Comparison of ENCODE assay signal across 10 mouse cellular contexts in genomic region chr14:55146829-55147401, GRCm38 (mm10). TPM values are rescaled to one million over a fixed set of nuclear protein-coding genes. Genes with fewer than 3 reads are reported as not detected.
DNase-seq lines count a peak whose midpoint lies in the region; ATAC-seq and TF ChIP-seq lines count a peak whose summit lies in the region.
"Had no signal": no experiment of that assay in that cellular context is flagged by ENCODE, and none has a peak within 500 bp of the region (broad histone marks: within the 10 kb centered on the region; RNA-seq: fewer than 3 reads in every experiment).

No protein-coding gene starts in this region.

- H3K4me3 ChIP-seq in bone marrow, adult 2 months (replicated peaks; ENCODE audit: control insufficient read depth, low read depth, low read length): peak overlapping the region; percentile 25
- H3K4me3 ChIP-seq in forebrain, embryonic 14.5 days (ENCODE audit: low read depth, low read length): no peak overlapping the region
- no peak overlapping the region for H3K4me3 ChIP-seq in midbrain, embryonic 16.5 days (ENCODE audit: low read depth, low read length)
- H3K4me3 ChIP-seq: midbrain, embryonic 12.5 days had no signal

- no peaks in the 10 kb centered on the region; the same call in 1 of the 2 replicates for H3K4me1 ChIP-seq in bone marrow, adult 2 months (ENCODE audit: control insufficient read depth, insufficient read depth, low read length)
- no peaks in the 10 kb centered on the region for H3K4me1 ChIP-seq in forebrain, embryonic 14.5 days (ENCODE audit: control insufficient read depth, insufficient read depth, low read length)
- peaks cover 17% of the 10 kb centered on the region for H3K4me1 ChIP-seq in midbrain, embryonic 16.5 days (ENCODE audit: control insufficient read depth, insufficient read depth, low read length)

- H3K9ac ChIP-seq in forebrain, embryonic 14.5 days (ENCODE audit: low read length): no peak overlapping the region
- H3K9ac ChIP-seq in midbrain, embryonic 16.5 days (ENCODE audit: low read depth, low read length): no peak overlapping the region
- H3K9ac ChIP-seq: midbrain, embryonic 12.5 days had no signal

- TF ChIP-seq CTCF in bone marrow, adult 2 months (IDR thresholded peaks at IDR 0.05; ENCODE audit: control insufficient read depth, insufficient read depth, low read length): no peak

- no peak overlapping the region for H3K4me2 ChIP-seq in forebrain, embryonic 14.5 days (ENCODE audit: low read length)
- no peak overlapping the region for H3K4me2 ChIP-seq in midbrain, embryonic 16.5 days (ENCODE audit: low read length)
- H3K4me2 ChIP-seq: midbrain, embryonic 12.5 days had no signal

- peak; percentile 60 for DNase-seq in left cerebral cortex, postnatal 4 days
- no peak for DNase-seq in left cerebral cortex, postnatal 25 days (ENCODE audit: low spot score in 2 of 2)
- DNase-seq in gastrocnemius, postnatal 36 days: peak; percentile 48 to 64
- DNase-seq in forebrain, embryonic 14.5 days (ENCODE audit: low spot score): no peak
- DNase-seq in T-cell, adult 2 months (ENCODE audit: low spot score): no peak

- intact Hi-C loops in left cerebral cortex, postnatal 4 days (cut with DNase I): no loop called here
- intact Hi-C loops in left cerebral cortex, postnatal 25 days (cut with DNase I): loop anchor here (5.0 to 10.0 kb wide), 3 partner anchors 290 to 388 kb away; partner anchors contain the start of gene Dhrs4
- intact Hi-C loops in gastrocnemius, postnatal 36 days (cut with DNase I): no loop called here

- no peaks in the 10 kb centered on the region for H3K36me3 ChIP-seq in forebrain, embryonic 14.5 days (ENCODE audit: control insufficient read depth, insufficient read depth, low read length)
- H3K36me3 ChIP-seq in midbrain, embryonic 16.5 days (ENCODE audit: control insufficient read depth, insufficient read depth, low read length): no peaks in the 10 kb centered on the region
- H3K36me3 ChIP-seq: midbrain, embryonic 12.5 days had no signal

- no peak for TF ChIP-seq POLR2A in bone marrow, adult 2 months (IDR thresholded peaks at IDR 0.05; ENCODE audit: borderline replicate concordance, control insufficient read depth, low read depth, low read length)

- no peak overlapping the region for H3K27ac ChIP-seq in bone marrow, adult 2 months (ENCODE audit: control insufficient read depth, insufficient read depth, low read depth, low read length, poor library complexity)
- H3K27ac ChIP-seq in forebrain, embryonic 14.5 days (ENCODE audit: low read depth, low read length): no peak overlapping the region
- no peak overlapping the region for H3K27ac ChIP-seq in midbrain, embryonic 16.5 days (ENCODE audit: low read length)
- H3K27ac ChIP-seq: midbrain, embryonic 12.5 days had no signal

- H3K27me3 ChIP-seq in forebrain, embryonic 14.5 days (replicated peaks; ENCODE audit: control insufficient read depth, insufficient read depth, low read length): no peaks in the 10 kb centered on the region
- no peaks in the 10 kb centered on the region for H3K27me3 ChIP-seq in midbrain, embryonic 16.5 days (ENCODE audit: control insufficient read depth, insufficient read depth, low read depth, low read length)

- 19% methylated on average over 12 of the region's 12 CpGs for WGBS in bone marrow, adult 2 months
- 88% methylated on average over 12 of the region's 12 CpGs for WGBS in forebrain, embryonic 14.5 days
- 91% methylated on average over 12 of the region's 12 CpGs for WGBS in midbrain, embryonic 16.5 days

- peak; percentile 92 for ATAC-seq in megakaryocyte, adult 5-6 weeks (ENCODE audit: poor library complexity, severe bottlenecking)
- no peak for ATAC-seq in forebrain, embryonic 14.5 days
- ATAC-seq in midbrain, embryonic 16.5 days: no peak
- ATAC-seq: Patski had no signal

- H3K9me3 ChIP-seq in forebrain, embryonic 14.5 days (replicated peaks; ENCODE audit: control insufficient read depth, low read length): no peaks in the 10 kb centered on the region
- no peaks in the 10 kb centered on the region for H3K9me3 ChIP-seq in midbrain, embryonic 16.5 days (replicated peaks; ENCODE audit: control insufficient read depth, low read length, poor library complexity, severe bottlenecking)
- H3K9me3 ChIP-seq: midbrain, embryonic 12.5 days had no signal

RNA-seq across cellular contexts. Expression of gene Jph4, which starts 30.2 kb away (rescaled TPM):
- total RNA-seq in left cerebral cortex, postnatal 4 days (2021): 100 to 1,000 TPM; 366 to 399 TPM
- total RNA-seq in left cerebral cortex, postnatal 25 days (2021): 100 to 1,000 TPM; 317 to 338 TPM
- not detected in 2 replicates for polyA plus RNA-seq in bone marrow, adult 2 months (2011; ENCODE audit: insufficient read depth, insufficient read length, low replicate concordance, missing spikeins)
- total RNA-seq in gastrocnemius, postnatal 36 days (2021): under 1 TPM; 0.17 to 0.23 TPM
- not detected in 2 replicates for total RNA-seq in megakaryocyte, adult 5-6 weeks (2015)
- total RNA-seq in megakaryocyte, adult 5-6 weeks (2017): not detected in 2 replicates
- 24.1 and 28.9 TPM in 2 replicates for polyA plus RNA-seq in forebrain, embryonic 14.5 days (2014; fragmentation: Nextera tagmentation; extraction: Ambion mirVana)
- 37.3 and 40.3 TPM in 2 replicates for polyA plus RNA-seq in midbrain, embryonic 16.5 days (2015; fragmentation: Nextera tagmentation; extraction: Ambion mirVana)

RNA-seq across cellular contexts. Expression of gene Ap1g2, which starts 40.5 kb away (rescaled TPM):
- 10 to 100 TPM; 25.8 to 31.4 TPM for total RNA-seq in left cerebral cortex, postnatal 4 days (2021)
- total RNA-seq in left cerebral cortex, postnatal 25 days (2021): 10 to 100 TPM; 10.3 to 11.3 TPM
- 64.8 and 112 TPM in 2 replicates for polyA plus RNA-seq in bone marrow, adult 2 months (2011; ENCODE audit: insufficient read depth, insufficient read length, low replicate concordance, missing spikeins)
- 1 to 10 TPM; 4.0 to 5.1 TPM for total RNA-seq in gastrocnemius, postnatal 36 days (2021)
- 43.2 and 46.7 TPM in 2 replicates for total RNA-seq in megakaryocyte, adult 5-6 weeks (2015)
- total RNA-seq in megakaryocyte, adult 5-6 weeks (2017): 11.8 and 18.3 TPM in 2 replicates
- 8.1 and 9.2 TPM in 2 replicates for polyA plus RNA-seq in forebrain, embryonic 14.5 days (2014; fragmentation: Nextera tagmentation; extraction: Ambion mirVana)
- polyA plus RNA-seq in midbrain, embryonic 16.5 days (2015; fragmentation: Nextera tagmentation; extraction: Ambion mirVana): 9.0 and 9.2 TPM in 2 replicates

RNA-seq across cellular contexts. Expression of gene Thtpa, which starts 52.3 kb away (rescaled TPM):
- 10 to 100 TPM; 34.7 to 35.7 TPM for total RNA-seq in left cerebral cortex, postnatal 4 days (2021)
- total RNA-seq in left cerebral cortex, postnatal 25 days (2021): 10 to 100 TPM; 23.8 to 25.0 TPM
- polyA plus RNA-seq in bone marrow, adult 2 months (2011; ENCODE audit: insufficient read depth, insufficient read length, low replicate concordance, missing spikeins): 2.6 and 6.5 TPM in 2 replicates
- total RNA-seq in gastrocnemius, postnatal 36 days (2021): 10 to 100 TPM; 10.1 to 13.6 TPM
- 5.4 and 6.9 TPM in 2 replicates for total RNA-seq in megakaryocyte, adult 5-6 weeks (2015)
- total RNA-seq in megakaryocyte, adult 5-6 weeks (2017): 5.9 and 7.2 TPM in 2 replicates
- polyA plus RNA-seq in forebrain, embryonic 14.5 days (2014; fragmentation: Nextera tagmentation; extraction: Ambion mirVana): 44.4 and 47.2 TPM in 2 replicates
- 37.0 and 38.6 TPM in 2 replicates for polyA plus RNA-seq in midbrain, embryonic 16.5 days (2015; fragmentation: Nextera tagmentation; extraction: Ambion mirVana)

RNA-seq across cellular contexts. Expression of gene Zfhx2, which starts 54.8 kb away (rescaled TPM):
- total RNA-seq in left cerebral cortex, postnatal 4 days (2021): 10 to 100 TPM; 28.2 to 29.4 TPM
- 10 to 100 TPM; 37.5 to 47.1 TPM for total RNA-seq in left cerebral cortex, postnatal 25 days (2021)
- polyA plus RNA-seq in bone marrow, adult 2 months (2011; ENCODE audit: insufficient read depth, insufficient read length, low replicate concordance, missing spikeins): 4.0 and 5.3 TPM in 2 replicates
- 1 to 10 TPM; 3.5 to 3.7 TPM for total RNA-seq in gastrocnemius, postnatal 36 days (2021)
- 2.0 and 2.1 TPM in 2 replicates for total RNA-seq in megakaryocyte, adult 5-6 weeks (2015)
- 1.1 and 1.3 TPM in 2 replicates for total RNA-seq in megakaryocyte, adult 5-6 weeks (2017)
- polyA plus RNA-seq in forebrain, embryonic 14.5 days (2014; fragmentation: Nextera tagmentation; extraction: Ambion mirVana): 8.5 and 12.0 TPM in 2 replicates
- 25.9 and 34.6 TPM in 2 replicates for polyA plus RNA-seq in midbrain, embryonic 16.5 days (2015; fragmentation: Nextera tagmentation; extraction: Ambion mirVana)

Comparison
In these comparisons a context has a peak if more than half of its experiments do, and no peak if none do; other contexts are left out.
1. DNase-seq: peak in left cerebral cortex, postnatal 4 days (single experiment) and gastrocnemius, postnatal 36 days (2 of 2); none in left cerebral cortex, postnatal 25 days (0 of 2), forebrain, embryonic 14.5 days (single experiment) and T-cell, adult 2 months (single experiment).
2. RNA of gene Jph4, which starts 30.2 kb away (total RNA-seq): 366 to 399 TPM in left cerebral cortex, postnatal 4 days and 317 to 338 TPM in left cerebral cortex, postnatal 25 days; 0.17 to 0.23 TPM in gastrocnemius, postnatal 36 days and not detected in megakaryocyte, adult 5-6 weeks; every median in the first group is over 100 times any median in the second.